Mouse (Mus musculus) limb, embryonic 10.5 days (tissue): Measurements from ENCODE around the gene Dcaf7. TPM values are rescaled to one million over a fixed set of nuclear protein-coding genes. Genes with fewer than 3 reads are reported as not detected.
A peak's percentile ranks its signal among the peaks of the same experiment; 100 is the strongest.
"Not testable (repeated sequence)": the region's sequence is repeated elsewhere in the genome, so short reads cannot be mapped to it uniquely, and the experiment has no call there.

ENCODE experiments used
- DNase-seq: peaks from one replicate; pipeline ENCODE4 v3.0.0-alpha.2; 2017; ENCODE audit warnings: low spot score
- H3K27ac ChIP-seq: fragments of 300-500 bp; sonication (generic); 2 replicates; pipeline ENCODE4 v1.5.1; 2016; ENCODE audit warnings: mild to moderate bottlenecking
- H3K27me3 ChIP-seq: fragments of 300-500 bp; sonication (generic); 2 replicates; pipeline ENCODE4 v1.6.1; 2016; ENCODE audit warnings: low read depth, mild to moderate bottlenecking; ENCODE audit not compliant: poor library complexity, severe bottlenecking
- H3K36me3 ChIP-seq: fragments of 300-500 bp; sonication (generic); 2 replicates; pipeline ENCODE4 v1.6.1; 2016; ENCODE audit warnings: mild to moderate bottlenecking, moderate library complexity
- H3K4me1 ChIP-seq: fragments of 300-500 bp; sonication (generic); 2 replicates; pipeline ENCODE4 v1.6.1; 2016
- H3K4me3 ChIP-seq: fragments of 300-500 bp; sonication (generic); 2 replicates; pipeline ENCODE4 v1.5.1; 2016; ENCODE audit warnings: mild to moderate bottlenecking, moderate library complexity
- H3K9me3 ChIP-seq: fragments of 300-500 bp; sonication (generic); replicated peaks from 2 replicates; pipeline ENCODE4 v1.6.1; 2016; ENCODE audit warnings: mild to moderate bottlenecking
- whole genome bisulfite sequencing: fragments of 180-500 bp; shearing (Covaris S2); methylation state at CpG from one replicate; pipeline ENCODE4 v1.1.7; 2016; 5-methylcytosine and 5-hydroxymethylcytosine counted together
- polyA plus RNA-seq: library from polyadenylated mRNA; unstranded; fragments of >200 nt; fragmentation: Nextera tagmentation; extraction: Ambion mirVana; gene quantifications from 2 replicates; pipeline ENCODE4 v1.2.1, GENCODE M21; 2016

Dcaf7 gene
- polyA plus RNA-seq, 1 experiment from 2014 or later: 95.1 TPM

DNA sequence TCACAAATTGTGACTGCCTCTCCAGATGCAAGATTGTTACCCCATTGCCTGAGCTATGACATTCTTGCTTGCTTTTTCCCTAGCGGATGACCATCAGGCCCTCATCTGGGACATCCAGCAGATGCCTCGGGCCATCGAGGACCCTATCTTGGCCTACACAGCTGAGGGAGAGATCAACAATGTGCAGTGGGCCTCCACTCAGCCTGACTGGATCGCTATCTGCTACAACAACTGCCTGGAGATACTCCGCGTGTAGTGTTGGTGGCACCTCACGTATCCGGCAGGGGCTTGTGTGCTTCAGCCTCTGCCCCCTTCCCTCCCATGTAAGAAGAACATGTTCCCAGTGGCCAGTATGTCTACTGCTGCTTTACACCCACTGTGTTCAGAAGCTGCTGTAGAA lies 17.9 kb downstream of the Dcaf7 start:
- no peaks in the 10 kb centered on the region for H3K27me3 ChIP-seq
- H3K4me1 ChIP-seq: no peaks in the 10 kb centered on the region
- no peaks in the 10 kb centered on the region for H3K9me3 ChIP-seq
- DNase-seq: no peak
- no peak overlapping the region for H3K27ac ChIP-seq
- peaks cover 100% of the 10 kb centered on the region for H3K36me3 ChIP-seq
- H3K4me3 ChIP-seq: no peak overlapping the region
- 94% methylated on average over 8 of the region's 8 CpGs for WGBS

DNA sequence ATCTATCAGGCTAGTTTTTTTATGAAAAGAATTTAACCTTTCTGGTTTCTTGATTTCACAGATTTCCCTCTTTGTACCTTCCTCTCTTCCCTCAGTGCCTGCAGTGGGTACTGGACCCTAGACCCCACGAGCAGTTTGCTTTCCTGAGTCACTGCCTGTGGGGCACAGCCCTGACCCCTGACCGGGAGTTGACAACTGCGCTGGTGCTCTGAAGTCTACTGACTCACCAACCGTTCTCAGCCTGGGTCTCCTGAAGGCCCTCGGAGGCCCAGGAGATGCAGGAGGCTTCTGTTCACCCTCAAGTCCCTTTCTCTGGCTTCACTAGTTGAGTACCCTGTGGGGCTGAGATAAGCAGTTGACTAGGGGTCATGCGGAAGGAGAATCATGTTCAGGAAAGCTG lies 18.7 kb downstream of the Dcaf7 start:
- peaks cover 100% of the 10 kb centered on the region for H3K36me3 ChIP-seq
- no peaks in the 10 kb centered on the region for H3K9me3 ChIP-seq
- H3K27ac ChIP-seq: no peak overlapping the region
- WGBS: 95% methylated on average over 6 of the region's 6 CpGs
- no peak overlapping the region for H3K4me3 ChIP-seq
- no peaks in the 10 kb centered on the region for H3K4me1 ChIP-seq
- no peaks in the 10 kb centered on the region for H3K27me3 ChIP-seq
- DNase-seq: no peak

DNA sequence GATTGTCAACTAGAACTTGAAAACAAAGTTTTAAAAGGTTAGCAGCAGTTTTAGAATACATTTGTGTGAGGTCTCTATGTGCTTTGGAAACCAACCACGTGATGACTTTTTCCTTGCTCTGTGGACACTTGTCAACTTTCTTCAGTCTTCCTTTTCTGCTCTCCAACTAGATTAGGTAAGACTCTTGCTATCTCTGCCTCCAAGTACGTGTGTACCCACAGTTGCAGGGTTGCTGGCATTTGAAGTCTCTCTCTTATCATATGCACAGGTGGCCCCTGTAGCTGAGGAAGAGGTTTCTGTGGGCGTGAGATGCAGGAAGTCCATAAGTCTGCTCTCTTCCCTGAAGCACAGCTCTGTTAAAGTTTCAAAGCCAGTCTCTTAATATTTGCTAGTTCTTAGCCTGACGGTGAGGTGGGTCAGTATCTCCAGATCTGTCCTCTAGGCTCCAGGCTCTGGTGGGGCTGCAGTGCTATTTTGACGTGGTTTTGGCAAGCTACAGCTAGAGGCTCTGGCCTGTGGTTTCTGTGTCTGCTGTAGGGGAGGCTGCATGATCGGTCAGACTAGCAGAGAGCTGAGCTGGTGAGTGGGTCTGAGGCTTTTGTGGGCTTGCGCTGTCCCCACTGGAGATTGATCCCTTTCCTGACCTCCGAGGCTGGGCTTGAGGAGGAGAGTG lies 20.3 kb downstream of the Dcaf7 start:
- H3K36me3 ChIP-seq: peaks cover 84% of the 10 kb centered on the region
- 89% methylated on average over 8 of the region's 8 CpGs for WGBS
- H3K27ac ChIP-seq: no peak overlapping the region

DNA sequence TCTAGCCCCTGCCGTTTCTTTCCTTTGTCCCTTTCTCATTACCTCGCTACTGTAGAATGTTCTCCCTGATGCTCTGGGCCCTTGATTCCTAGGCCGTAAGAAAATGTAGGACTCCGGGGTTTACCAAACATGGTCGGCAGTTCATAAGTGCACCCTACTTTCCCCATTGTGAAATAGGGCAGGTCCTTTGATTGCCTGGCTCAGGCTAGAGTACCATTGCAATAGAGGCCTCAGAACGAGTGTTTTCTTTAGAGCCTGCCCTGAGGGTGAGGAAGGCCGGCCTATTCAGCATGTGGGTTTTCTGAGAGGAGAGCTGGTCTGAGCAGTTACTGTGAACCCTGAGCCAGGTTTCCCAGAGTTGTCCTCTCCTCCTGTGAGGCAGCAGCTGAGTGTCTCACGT lies 21.3 kb downstream of the Dcaf7 start:
- Histone ChIP-seq H3K4me1 (no peaks in the 10 kb centered on the region), H3K4me3 (no peak overlapping the region), H3K27ac (no peak overlapping the region), H3K9me3 (no peaks in the 10 kb centered on the region), H3K36me3 (peaks cover 73% of the 10 kb centered on the region), H3K27me3 (no peaks in the 10 kb centered on the region)
- no peak for DNase-seq
- WGBS: 84% methylated on average over 8 of the region's 8 CpGs

More for the DNA sequence above, 20.3 kb downstream of the Dcaf7 start:
- no peak for DNase-seq
- no peaks in the 10 kb centered on the region for H3K4me1 ChIP-seq
- H3K9me3 ChIP-seq: no peaks in the 10 kb centered on the region
- no peak overlapping the region for H3K4me3 ChIP-seq
- no peaks in the 10 kb centered on the region for H3K27me3 ChIP-seq

DNA sequence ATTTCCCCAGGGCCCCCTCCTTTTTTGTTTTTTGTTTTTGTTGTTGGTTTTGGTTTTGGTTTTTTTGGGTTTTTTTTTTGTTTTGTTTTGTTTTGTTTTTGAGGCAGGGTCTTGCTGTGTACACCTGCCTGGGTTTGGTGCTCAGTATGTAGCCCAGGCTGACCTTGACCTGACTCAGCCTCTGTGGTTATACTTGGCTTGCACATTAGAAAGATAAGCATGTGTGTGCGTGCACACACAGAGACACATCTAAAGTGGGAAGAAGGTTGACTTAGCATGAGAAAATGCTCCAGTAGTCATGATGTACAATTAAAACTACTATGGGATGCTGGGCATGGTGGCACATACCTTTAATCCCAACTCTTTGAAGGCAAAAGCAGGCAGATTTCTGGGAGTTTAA lies 23.9 kb downstream of the Dcaf7 start:
- Histone ChIP-seq H3K4me1 (no peaks in the 10 kb centered on the region), H3K9me3 (no peaks in the 10 kb centered on the region), H3K36me3 (peaks cover 48% of the 10 kb centered on the region), H3K27ac (no peak overlapping the region), H3K27me3 (no peaks in the 10 kb centered on the region), H3K4me3 (no peak overlapping the region)
- DNase-seq: no peak
- WGBS: 97% methylated on average over 1 of the region's 1 CpGs

DNA sequence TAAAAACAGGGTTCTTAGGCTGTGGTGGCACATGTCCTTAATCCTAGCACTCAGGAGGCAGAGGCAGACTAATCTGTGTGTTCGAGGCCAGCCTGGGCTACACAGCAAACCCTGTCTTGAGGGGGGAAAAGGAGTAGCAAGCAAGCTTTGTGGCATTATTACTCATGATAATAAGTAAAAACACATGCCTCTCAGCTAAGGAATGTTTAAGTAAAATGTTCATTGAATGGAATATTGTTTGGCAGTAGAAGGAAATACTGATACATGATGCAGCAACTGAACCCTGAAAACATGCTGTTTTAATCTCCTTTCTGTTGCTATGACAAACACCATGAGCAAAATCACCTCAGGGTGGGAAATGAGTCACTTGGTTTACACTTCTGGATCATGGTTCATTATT lies 24.6 kb downstream of the Dcaf7 start:
- 85% methylated on average over 1 of the region's 1 CpGs for WGBS

DNA sequence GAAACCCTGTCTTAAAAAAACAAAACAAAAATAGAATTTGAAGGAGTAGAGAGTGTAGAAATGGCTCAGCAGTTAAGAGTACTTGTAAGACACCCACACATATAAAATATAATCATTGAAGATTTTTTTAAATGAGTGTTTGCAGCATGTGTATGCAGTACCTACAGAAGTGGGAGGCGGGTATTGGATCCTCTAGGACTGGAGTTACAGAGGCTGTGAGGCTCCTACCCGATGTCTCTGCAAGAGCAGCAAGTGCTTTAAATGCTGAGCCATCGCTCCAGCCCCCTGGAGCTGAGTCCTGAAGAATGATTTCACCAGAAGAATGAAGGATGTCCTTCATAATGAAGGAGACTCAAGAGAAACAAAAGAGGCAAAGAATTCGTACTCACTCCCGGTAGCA lies 27.1 kb downstream of the Dcaf7 start:
- WGBS: 84% methylated on average over 5 of the region's 5 CpGs
- Histone ChIP-seq H3K27me3 (no peaks in the 10 kb centered on the region), H3K4me3 (no peak overlapping the region), H3K9me3 (no peaks in the 10 kb centered on the region), H3K27ac (no peak overlapping the region), H3K36me3 (peaks cover 16% of the 10 kb centered on the region), H3K4me1 (peaks cover 12% of the 10 kb centered on the region)
- no peak for DNase-seq

More for the DNA sequence above, 24.6 kb downstream of the Dcaf7 start:
- H3K27me3 ChIP-seq: no peaks in the 10 kb centered on the region
- H3K9me3 ChIP-seq: no peaks in the 10 kb centered on the region
- H3K4me3 ChIP-seq: no peak overlapping the region
- H3K36me3 ChIP-seq: peaks cover 40% of the 10 kb centered on the region
- DNase-seq: no peak
- peaks cover under 1% of the 10 kb centered on the region; the same call in 1 of the 2 replicates for H3K4me1 ChIP-seq
- H3K27ac ChIP-seq: no peak overlapping the region

DNA sequence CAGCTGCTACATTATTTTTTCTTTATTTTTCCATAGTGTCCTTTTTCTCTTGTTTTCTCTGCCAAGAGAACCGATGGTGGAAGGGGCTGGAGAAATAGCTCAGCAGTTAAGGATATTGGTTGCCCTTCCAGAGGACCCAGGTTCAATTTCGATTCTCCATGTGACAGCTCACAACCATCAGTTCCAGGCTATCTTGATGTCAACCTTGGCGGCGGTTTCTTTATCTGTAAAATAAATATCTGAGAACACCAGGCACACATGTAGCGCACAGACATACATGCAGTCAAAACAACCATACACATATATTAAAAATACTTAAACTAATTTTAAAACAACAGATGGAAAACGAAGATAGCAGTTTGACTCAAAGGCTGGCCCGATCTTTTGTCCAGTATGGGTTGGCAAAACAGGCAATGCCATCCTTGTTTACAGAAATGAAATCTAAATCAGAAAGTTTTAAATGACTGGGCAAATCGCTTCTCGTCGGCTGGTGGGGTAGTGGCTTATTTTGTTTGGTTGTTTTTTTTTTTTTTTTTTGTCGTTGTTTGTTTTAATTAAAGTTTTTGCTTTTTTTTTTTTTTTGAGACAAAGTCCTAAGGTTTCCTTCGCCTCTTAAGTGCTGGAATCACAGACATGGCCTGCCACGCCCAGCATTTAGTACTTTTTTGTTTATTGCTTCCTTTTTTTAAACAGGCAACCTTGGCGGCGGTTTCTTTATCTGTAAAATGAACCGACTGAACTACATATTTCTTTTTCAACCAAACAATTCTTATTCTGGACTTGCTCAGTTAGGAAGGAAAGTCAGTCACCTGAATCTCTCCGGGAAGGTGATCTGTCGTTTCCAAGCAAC lies 28.6 kb downstream of the Dcaf7 start:
- Histone ChIP-seq H3K27ac (peak overlapping the region; percentile 85; the same call in 1 of the 2 replicates), H3K4me3 (peak overlapping the region; percentile 91), H3K36me3 (peaks cover 9% of the 10 kb centered on the region; the same call in 1 of the 2 replicates), H3K4me1 (peaks cover 12% of the 10 kb centered on the region), H3K27me3 (no peaks in the 10 kb centered on the region), H3K9me3 (no peaks in the 10 kb centered on the region)
- WGBS: 49% methylated on average over 18 of the region's 18 CpGs
- no peak for DNase-seq

DNA sequence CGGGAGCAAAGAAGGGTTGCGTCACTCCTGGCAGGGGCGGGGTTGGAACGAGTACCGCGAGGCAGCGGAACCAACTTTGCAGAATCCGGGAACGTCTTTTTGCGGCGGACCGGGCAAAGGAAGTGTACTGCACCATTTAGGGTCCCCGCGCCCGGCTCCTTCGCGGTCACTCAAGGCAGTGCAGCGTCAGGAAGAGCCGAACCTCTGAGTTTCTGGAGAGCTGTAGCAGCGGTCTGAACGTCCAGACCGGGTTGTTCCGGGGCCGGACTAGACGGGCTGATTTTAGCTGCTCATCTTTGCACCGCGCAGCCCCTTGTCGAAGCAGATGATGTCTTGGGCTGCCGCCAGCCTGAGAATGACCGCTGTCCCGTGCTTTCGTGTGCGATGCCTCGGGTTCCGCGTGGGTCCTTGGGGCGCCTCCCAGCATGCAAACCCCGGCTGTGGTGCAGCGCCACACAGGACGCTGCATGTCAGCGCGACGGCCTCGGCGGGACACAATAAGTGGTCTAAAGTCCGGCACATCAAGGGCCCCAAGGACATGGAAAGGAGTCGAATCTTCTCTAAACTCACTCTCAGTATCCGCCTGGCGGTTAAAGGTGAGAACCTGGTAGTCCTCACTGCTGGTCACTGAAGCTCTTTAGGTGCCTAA lies 29.4 kb downstream of the Dcaf7 start, which contains the start of gene Taco1:
Taco1 (plus strand) TSS at position 139 of the 649 bp plus-strand sequence.
- H3K4me3 ChIP-seq: peak within 1 kb of the TSS; percentile 91
- no peaks in the 10 kb centered on the region for H3K9me3 ChIP-seq
- WGBS: under 1% methylated on average over 49 of the region's 49 CpGs
- peak; percentile 95 for DNase-seq
- peaks cover 16% of the 10 kb centered on the region for H3K36me3 ChIP-seq
- H3K4me1 ChIP-seq: peaks cover 12% of the 10 kb centered on the region
- H3K27me3 ChIP-seq: no peaks in the 10 kb centered on the region
- H3K27ac ChIP-seq: peak within 1 kb of the TSS; percentile 85

DNA sequence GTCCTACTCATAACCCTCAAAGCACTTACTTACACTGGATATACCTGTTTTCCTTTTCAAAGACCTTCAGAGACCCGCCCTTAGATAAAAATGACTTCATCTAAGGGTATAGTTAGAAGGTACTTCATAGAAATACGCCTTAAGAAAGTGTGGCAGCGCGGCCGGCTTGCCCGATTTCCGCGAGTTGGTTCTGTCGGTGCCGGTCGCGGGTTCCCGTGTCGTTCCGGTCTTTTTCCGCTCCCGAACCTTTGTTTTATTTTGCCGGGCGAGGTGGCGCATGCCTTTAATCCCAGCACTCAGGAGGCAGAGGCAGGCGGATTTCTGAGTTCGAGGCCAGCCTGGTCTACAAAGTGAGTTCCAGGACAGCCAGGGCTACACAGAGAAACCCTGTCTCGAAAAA lies 29.9 kb downstream of the Dcaf7 start:
- peaks cover 12% of the 10 kb centered on the region for H3K4me1 ChIP-seq
- H3K36me3 ChIP-seq: peaks cover 19% of the 10 kb centered on the region
- H3K27me3 ChIP-seq, H3K9me3 ChIP-seq: not testable (repeated sequence)
- 14% methylated on average over 23 of the region's 23 CpGs for WGBS
- H3K27ac ChIP-seq: peak overlapping the region; percentile 85
- peak overlapping the region; percentile 91 for H3K4me3 ChIP-seq
- DNase-seq: peak; percentile 93

DNA sequence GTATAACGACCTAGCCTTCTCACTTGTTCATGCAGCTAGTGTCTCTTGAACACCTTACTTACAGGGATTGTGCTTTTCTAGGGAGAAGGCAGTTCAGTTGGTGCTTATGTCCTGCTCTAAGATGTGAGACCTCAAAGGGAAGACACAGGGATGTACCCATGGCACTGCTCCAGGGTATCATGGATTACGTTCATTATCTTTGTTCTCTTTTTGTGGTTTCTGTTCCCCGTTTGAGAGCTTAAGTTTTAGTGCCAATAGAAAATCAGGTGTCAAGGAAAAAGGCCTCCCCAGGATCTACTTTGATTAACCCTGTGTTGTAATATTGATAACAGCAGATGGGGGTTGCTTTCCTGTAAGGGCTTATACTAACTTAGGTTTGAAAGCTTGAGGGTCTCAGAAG lies 37.1 kb downstream of the Dcaf7 start:
- Histone ChIP-seq H3K36me3 (peaks cover 44% of the 10 kb centered on the region), H3K4me1 (no peaks in the 10 kb centered on the region), H3K27ac (no peak overlapping the region), H3K4me3 (no peak overlapping the region), H3K9me3 (no peaks in the 10 kb centered on the region), H3K27me3 (no peaks in the 10 kb centered on the region)
- DNase-seq: no peak
- 85% methylated on average over 3 of the region's 3 CpGs for WGBS

DNA sequence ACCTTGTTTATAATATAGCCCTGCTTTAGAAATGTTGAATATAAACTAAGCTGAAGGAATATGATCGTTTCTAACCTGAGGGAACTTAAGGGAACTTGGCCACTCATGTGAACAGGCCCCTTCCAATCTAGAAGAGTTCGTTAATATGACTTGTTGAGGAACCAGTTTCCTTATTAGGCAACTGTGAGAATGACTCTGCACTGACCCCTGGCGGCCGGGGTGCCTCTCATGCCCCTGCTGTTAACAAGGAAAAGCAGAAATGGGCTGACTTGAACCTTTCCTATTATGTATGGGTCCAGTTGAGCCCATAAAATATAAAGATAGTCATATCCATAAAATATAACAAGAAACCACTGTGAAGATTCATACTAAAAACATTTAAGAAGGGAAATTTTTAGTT lies 39.6 kb downstream of the Dcaf7 start:
- H3K4me1 ChIP-seq: no peaks in the 10 kb centered on the region
- no peaks in the 10 kb centered on the region for H3K9me3 ChIP-seq
- peak; percentile 89 for DNase-seq
- H3K27ac ChIP-seq: no peak overlapping the region
- H3K27me3 ChIP-seq: no peaks in the 10 kb centered on the region
- no peak overlapping the region for H3K4me3 ChIP-seq
- H3K36me3 ChIP-seq: peaks cover 28% of the 10 kb centered on the region
- WGBS: 7% methylated on average over 4 of the region's 4 CpGs
